ENCODE assay signal across 34 mouse cellular contexts in genomic region chr8:43290424-43291111, GRCm38 (mm10). TPM values are rescaled to one million over a fixed set of nuclear protein-coding genes. Genes with fewer than 3 reads are reported as not detected.
DNase-seq lines count a peak whose midpoint lies in the region; ATAC-seq and TF ChIP-seq lines count a peak whose summit lies in the region.
"Had no signal": no experiment of that assay in that cellular context is flagged by ENCODE, and none has a peak within 500 bp of the region (broad histone marks: within the 10 kb centered on the region; RNA-seq: fewer than 3 reads in every experiment).

No protein-coding gene starts in this region.

- no peak for DNase-seq in ES-E14 (ENCODE audit: low read depth, low spot score)
- DNase-seq in embryonic facial prominence, embryonic 11.5 days (ENCODE audit: low spot score) = peak; percentile 51
- no peak for DNase-seq in limb, embryonic 10.5 days (ENCODE audit: low spot score)
- DNase-seq in left cerebral cortex, postnatal 25 days (ENCODE audit: low spot score in 2 of 2) = no peak
- no peak for DNase-seq in urinary bladder, postnatal 36 days (ENCODE audit: low spot score in 2 of 2)
- DNase-seq in midbrain, embryonic 14.5 days = no peak
- DNase-seq: adrenal gland, postnatal 10 days; B cell, adult 2 months; cerebellum, adult 11 months; cerebellum, adult 2 months; cerebellum, adult 9-11 months; cerebellum, postnatal 25 days; gastrocnemius, postnatal 25 days; heart, adult 18-20 months; heart, postnatal 10 days; heart, postnatal 36 days had no signal

- H3K4me2 ChIP-seq in embryonic facial prominence, embryonic 11.5 days (ENCODE audit: low read depth, low read length) = no peak overlapping the region
- no peak overlapping the region for H3K4me2 ChIP-seq in limb, embryonic 13.5 days (replicated peaks)
- no peak overlapping the region for H3K4me2 ChIP-seq in midbrain, embryonic 14.5 days (ENCODE audit: low read length)
- H3K4me2 ChIP-seq: forebrain, embryonic 13.5 days; heart, embryonic 12.5 days; heart, embryonic 15.5 days; hindbrain, embryonic 13.5 days had no signal

- 0 out of 2 replicates have a peak, but pooled peaks have one; percentile 44 for ATAC-seq in embryonic facial prominence, embryonic 11.5 days (replicated peaks; ENCODE audit: insufficient number of reproducible peaks, low FRiP score, low TSS enrichment, low read depth)
- peak; percentile 40; the same call in 1 of the 2 replicates for ATAC-seq in limb, embryonic 13.5 days (ENCODE audit: low FRiP score, low read depth)
- ATAC-seq in midbrain, embryonic 14.5 days (ENCODE audit: low FRiP score, low TSS enrichment) = no peak
- ATAC-seq: forebrain, embryonic 13.5 days; forebrain, embryonic 16.5 days; hindbrain, embryonic 16.5 days; inflammation-experienced regulatory T-cells, adult 6 months had no signal

- intact Hi-C loops in left cerebral cortex, postnatal 25 days (cut with DNase I) = no loop called here

- no peak overlapping the region for H3K27ac ChIP-seq in ES-E14 (ENCODE audit: insufficient read depth, low read depth, low read length, poor library complexity, severe bottlenecking)
- H3K27ac ChIP-seq in embryonic facial prominence, embryonic 11.5 days (replicated peaks; ENCODE audit: low read depth, low read length) = no peak overlapping the region
- H3K27ac ChIP-seq in limb, embryonic 10.5 days = 0 out of 2 replicates have a peak overlapping the region, but pooled peaks have one; percentile 19
- no peak overlapping the region for H3K27ac ChIP-seq in limb, embryonic 13.5 days
- no peak overlapping the region for H3K27ac ChIP-seq in midbrain, embryonic 14.5 days (replicated peaks; ENCODE audit: low read depth, low read length)
- H3K27ac ChIP-seq: forebrain, embryonic 10.5 days; forebrain, embryonic 13.5 days; heart, embryonic 15.5 days; hindbrain, embryonic 10.5 days; hindbrain, embryonic 13.5 days had no signal

- no peak overlapping the region for H3K4me3 ChIP-seq in ES-E14 (ENCODE audit: insufficient read depth in 1 of 2, low read depth in 1 of 2, low read length in 2 of 2, poor library complexity in 1 of 2, severe bottlenecking in 1 of 2)
- no peak overlapping the region for H3K4me3 ChIP-seq in embryonic facial prominence, embryonic 11.5 days (ENCODE audit: low read depth, low read length)
- H3K4me3 ChIP-seq in limb, embryonic 10.5 days = no peak overlapping the region
- H3K4me3 ChIP-seq in limb, embryonic 13.5 days = no peak overlapping the region
- H3K4me3 ChIP-seq in midbrain, embryonic 14.5 days (replicated peaks; ENCODE audit: low read depth, low read length) = no peak overlapping the region
- H3K4me3 ChIP-seq: forebrain, embryonic 10.5 days; forebrain, embryonic 13.5 days; heart, embryonic 12.5 days; heart, embryonic 15.5 days; hindbrain, embryonic 10.5 days; hindbrain, embryonic 13.5 days had no signal

- no peaks in the 10 kb centered on the region for H3K4me1 ChIP-seq in ES-E14 (ENCODE audit: control insufficient read depth in 2 of 2, insufficient read depth in 2 of 2, low read length in 2 of 2, poor library complexity in 1 of 2)
- H3K4me1 ChIP-seq in embryonic facial prominence, embryonic 11.5 days (ENCODE audit: control insufficient read depth, insufficient read depth, low read length) = no peaks in the 10 kb centered on the region
- peaks cover 16% of the 10 kb centered on the region for H3K4me1 ChIP-seq in limb, embryonic 10.5 days
- H3K4me1 ChIP-seq in limb, embryonic 13.5 days = peaks cover 10% of the 10 kb centered on the region; the same call in 1 of the 2 replicates
- no peaks in the 10 kb centered on the region for H3K4me1 ChIP-seq in midbrain, embryonic 14.5 days (ENCODE audit: control insufficient read depth, insufficient read depth, low read length)
- H3K4me1 ChIP-seq: forebrain, embryonic 10.5 days; forebrain, embryonic 13.5 days; heart, embryonic 15.5 days; hindbrain, embryonic 10.5 days; hindbrain, embryonic 13.5 days had no signal

- in situ Hi-C loops in ES-E14 (cut with MboI; ENCODE audit: low sequenced_read_pairs in 2 of 2, unreplicated experiment in 2 of 2) = no loop called here

- WGBS in embryonic facial prominence, embryonic 11.5 days = 64% methylated on average over 5 of the region's 5 CpGs
- WGBS in limb, embryonic 10.5 days = 51% methylated on average over 5 of the region's 5 CpGs
- 20% methylated on average over 5 of the region's 5 CpGs for WGBS in limb, embryonic 13.5 days
- WGBS in midbrain, embryonic 14.5 days = 94% methylated on average over 5 of the region's 5 CpGs

- no peaks in the 10 kb centered on the region for H3K9me3 ChIP-seq in ES-E14 (ENCODE audit: control insufficient read depth, insufficient read depth, low read depth, low read length)
- H3K9me3 ChIP-seq in embryonic facial prominence, embryonic 11.5 days (replicated peaks; ENCODE audit: control insufficient read depth, low read length) = no peaks in the 10 kb centered on the region
- H3K9me3 ChIP-seq in limb, embryonic 10.5 days (replicated peaks) = no peaks in the 10 kb centered on the region
- H3K9me3 ChIP-seq in limb, embryonic 13.5 days = no peaks in the 10 kb centered on the region; the same call in 1 of the 2 replicates
- H3K9me3 ChIP-seq in midbrain, embryonic 14.5 days (ENCODE audit: control insufficient read depth, low read length) = no peaks in the 10 kb centered on the region
- H3K9me3 ChIP-seq: forebrain, embryonic 10.5 days; forebrain, embryonic 13.5 days; heart, embryonic 12.5 days; heart, embryonic 15.5 days; hindbrain, embryonic 10.5 days; hindbrain, embryonic 13.5 days had no signal

- H3K36me3 ChIP-seq in ES-E14 (ENCODE audit: control insufficient read depth, insufficient read depth, low read length, poor library complexity, severe bottlenecking) = peaks cover 17% of the 10 kb centered on the region
- H3K36me3 ChIP-seq in embryonic facial prominence, embryonic 11.5 days (replicated peaks; ENCODE audit: control insufficient read depth, insufficient read depth, low read depth, low read length) = no peaks in the 10 kb centered on the region
- H3K36me3 ChIP-seq in limb, embryonic 10.5 days = no peaks in the 10 kb centered on the region
- no peaks in the 10 kb centered on the region for H3K36me3 ChIP-seq in limb, embryonic 13.5 days
- no peaks in the 10 kb centered on the region for H3K36me3 ChIP-seq in midbrain, embryonic 14.5 days (ENCODE audit: control insufficient read depth, insufficient read depth, low read length)
- H3K36me3 ChIP-seq: forebrain, embryonic 10.5 days; heart, embryonic 12.5 days; heart, embryonic 15.5 days; hindbrain, embryonic 10.5 days; hindbrain, embryonic 13.5 days had no signal

- H3K27me3 ChIP-seq in embryonic facial prominence, embryonic 11.5 days (ENCODE audit: control insufficient read depth, insufficient read depth, low read length) = no peaks in the 10 kb centered on the region
- no peaks in the 10 kb centered on the region for H3K27me3 ChIP-seq in limb, embryonic 10.5 days (ENCODE audit: low read depth, poor library complexity, severe bottlenecking)
- H3K27me3 ChIP-seq in limb, embryonic 13.5 days = peaks cover 4% of the 10 kb centered on the region; the same call in 1 of the 2 replicates
- no peaks in the 10 kb centered on the region for H3K27me3 ChIP-seq in midbrain, embryonic 14.5 days (ENCODE audit: control insufficient read depth, insufficient read depth, low read length)
- H3K27me3 ChIP-seq: CH12.LX; forebrain, embryonic 13.5 days; heart, embryonic 12.5 days; heart, embryonic 15.5 days; hindbrain, embryonic 13.5 days had no signal

- H3K9ac ChIP-seq in ES-E14 (ENCODE audit: insufficient read depth, low read depth, low read length, poor library complexity, severe bottlenecking) = no peak overlapping the region
- H3K9ac ChIP-seq in embryonic facial prominence, embryonic 11.5 days (replicated peaks; ENCODE audit: low read length) = no peak overlapping the region
- H3K9ac ChIP-seq in limb, embryonic 13.5 days = no peak overlapping the region
- H3K9ac ChIP-seq in midbrain, embryonic 14.5 days (replicated peaks; ENCODE audit: low read length) = no peak overlapping the region
- H3K9ac ChIP-seq: forebrain, embryonic 13.5 days; heart, embryonic 12.5 days; heart, embryonic 15.5 days; hindbrain, embryonic 13.5 days had no signal

TF ChIP-seq in ES-E14, 5 proteins besides CTCF, POLR2A, EP300 and RAD21:
- TF ChIP-seq CHD2 (IDR thresholded peaks at IDR 0.05; ENCODE audit: low read depth, low read length) (peak; percentile 48; the same call in 1 of the 2 replicates), HCFC1 (IDR thresholded peaks at IDR 0.05; ENCODE audit: borderline replicate concordance, insufficient read depth, low read length) (no peak)

RNA-seq across cellular contexts. Expression of gene Zfp42, which starts 16.2 kb away (rescaled TPM):
- 412 and 503 TPM in 2 replicates for total RNA-seq in ES-E14 (2012; rRNA removed)
- polyA plus RNA-seq in embryonic facial prominence, embryonic 11.5 days (2014; fragmentation: Nextera tagmentation; extraction: Ambion mirVana) = not detected in 2 replicates
- 0.08 TPM in 1 of 2 replicates, not detected in the other for polyA plus RNA-seq in limb, embryonic 10.5 days (2016; fragmentation: Nextera tagmentation; extraction: Ambion mirVana)
- polyA plus RNA-seq in limb, embryonic 13.5 days (2015; fragmentation: Nextera tagmentation; extraction: Ambion mirVana) = 0.23 and 0.24 TPM in 2 replicates
- total RNA-seq in left cerebral cortex, postnatal 25 days (2021) = not detected
- polyA plus RNA-seq in midbrain, embryonic 14.5 days (2014; fragmentation: Nextera tagmentation; extraction: Ambion mirVana) = not detected in 2 replicates
- total RNA-seq: adrenal gland, adult 18-20 months; adrenal gland, postnatal 10 days; adrenal gland, postnatal 4 days; CH12.LX; common myeloid progenitor, adult 5-6 weeks; gastrocnemius, adult 8-10 months; gastrocnemius, postnatal 25 days; heart, adult 18-20 months; heart, postnatal 10 days; heart, postnatal 36 days had no signal
- polyA plus RNA-seq: cerebellum, adult 2 months; embryonic facial prominence, embryonic 14.5 days; forebrain, embryonic 10.5 days; forebrain, embryonic 13.5 days; forebrain, embryonic 16.5 days; frontal cortex, adult 2 months; gonadal fat pad, adult 2 months; heart, embryonic 12.5 days; heart, embryonic 15.5 days; hindbrain, embryonic 10.5 days; hindbrain, embryonic 13.5 days; hindbrain, embryonic 16.5 days; inflammation-experienced regulatory T-cells, adult 6 months had no signal
